Mouse (Mus musculus): Measurements from ENCODE around the gene Plac9a. TPM values are rescaled to one million over a fixed set of nuclear protein-coding genes. Genes with fewer than 3 reads are reported as not detected.
"Not testable (repeated sequence)": the region's sequence is repeated elsewhere in the genome, so short reads cannot be mapped to it uniquely, and the experiment has no call there.

Gene Plac9a
- polyA plus RNA-seq, 1 experiment from 2014 or later, result 0.53 TPM

DNA sequence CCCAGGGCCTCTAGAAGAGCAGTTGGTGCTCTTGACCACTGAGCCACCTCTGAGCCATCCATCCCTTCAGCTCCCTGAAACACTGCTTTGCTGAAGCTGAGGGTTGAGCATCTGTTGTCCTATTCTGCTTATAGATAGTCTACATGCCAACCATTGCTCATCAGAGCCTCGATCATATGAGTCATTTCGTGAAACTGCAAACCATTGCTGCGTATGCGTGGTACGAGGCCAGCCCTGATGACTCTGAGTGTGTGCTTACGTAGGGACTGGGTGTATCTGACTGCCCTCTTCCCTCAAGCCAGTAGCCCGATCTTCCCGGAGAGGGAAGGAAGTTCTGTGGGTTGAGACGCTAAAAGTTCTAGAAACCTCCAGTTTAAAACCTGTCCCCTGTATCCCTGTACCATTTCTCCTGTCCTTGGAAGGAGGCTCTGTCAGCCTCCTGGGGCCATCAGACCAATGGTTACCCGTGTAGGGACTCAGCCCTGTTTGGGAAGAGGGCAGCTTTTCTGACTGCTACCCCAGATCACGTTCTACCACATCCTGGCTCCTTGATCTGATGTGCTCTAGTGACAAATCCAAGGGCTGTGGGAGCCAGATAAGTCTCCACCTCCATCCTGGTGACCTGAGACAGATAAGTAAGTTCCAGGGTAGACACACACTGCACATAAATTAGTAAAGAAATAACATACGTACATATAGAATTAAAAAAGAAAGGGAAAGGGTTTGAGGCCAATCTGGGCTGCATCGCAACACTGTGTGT is 40.9 kb downstream of the Plac9a start:
- no peaks in the 10 kb centered on the region for H3K36me3 ChIP-seq (replicated peaks)
- no peaks in the 10 kb centered on the region for H3K27me3 ChIP-seq
- no peaks in the 10 kb centered on the region for H3K9me3 ChIP-seq (replicated peaks)
- 32% methylated on average over 13 of the region's 13 CpGs for WGBS (ENCODE audit: insufficient replicate concordance)
- no peak overlapping the region for H3K9ac ChIP-seq
- H3K27ac ChIP-seq (replicated peaks), result peak overlapping the region; percentile 38; the same call in 1 of the 2 replicates
- ATAC-seq (ENCODE audit: insufficient read depth), result peak; percentile 82
- peak overlapping the region; percentile 49 for H3K4me2 ChIP-seq
- no peak overlapping the region for H3K4me3 ChIP-seq (replicated peaks)
- peaks cover 37% of the 10 kb centered on the region for H3K4me1 ChIP-seq (replicated peaks)

DNA sequence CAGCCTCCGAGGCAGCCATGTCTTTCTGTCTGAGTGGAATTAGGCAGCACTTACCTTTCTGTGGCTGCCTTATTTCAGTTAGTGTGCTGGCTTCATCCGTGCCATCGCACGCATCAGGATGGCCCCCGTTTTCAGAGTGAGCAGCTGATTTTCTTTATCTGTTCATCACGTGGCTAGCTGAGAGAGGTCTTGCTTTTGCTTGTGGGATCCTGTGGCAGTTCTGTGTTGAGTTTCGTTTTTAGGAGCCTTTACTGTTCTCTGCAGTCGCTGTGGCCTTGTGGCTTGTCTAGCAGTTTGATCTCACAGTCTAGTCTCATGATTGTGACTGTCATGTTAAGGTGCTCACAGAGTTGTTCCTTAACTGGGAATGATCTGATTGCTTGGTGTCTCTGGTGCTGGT is 45.0 kb downstream of the Plac9a start:
- Histone ChIP-seq H3K36me3 (replicated peaks) (no peaks in the 10 kb centered on the region), H3K4me3 (replicated peaks) (no peak overlapping the region), H3K4me1 (replicated peaks) (peaks cover 66% of the 10 kb centered on the region), H3K9ac (no peak overlapping the region), H3K27me3 (no peaks in the 10 kb centered on the region), H3K4me2 (no peak overlapping the region; the same call in 1 of the 2 replicates), H3K9me3 (replicated peaks) (no peaks in the 10 kb centered on the region), H3K27ac (replicated peaks) (no peak overlapping the region)
- 28% methylated on average over 8 of the region's 8 CpGs for WGBS (ENCODE audit: insufficient replicate concordance)
- no peak for ATAC-seq (ENCODE audit: insufficient read depth)

- whole genome bisulfite sequencing (ENCODE audit: insufficient replicate concordance), result 5% methylated on average over 3 of the region's 3 CpGs
- Histone ChIP-seq H3K9ac (no peak overlapping the region), H3K36me3 (replicated peaks) (no peaks in the 10 kb centered on the region), H3K4me3 (replicated peaks) (no peak overlapping the region), H3K4me2 (peak overlapping the region; percentile 26), H3K9me3 (replicated peaks) (no peaks in the 10 kb centered on the region), H3K4me1 (replicated peaks) (peaks cover 62% of the 10 kb centered on the region), H3K27ac (replicated peaks) (no peak overlapping the region; the same call in 1 of the 2 replicates), H3K27me3 (no peaks in the 10 kb centered on the region)
- ATAC-seq (ENCODE audit: insufficient read depth), result peak; percentile 30; the same call in 1 of the 2 replicates
Observed at GRCm38 (mm10) chr14:25857168-25857621, 45.7 kb downstream of the Plac9a start.

GRCm38 (mm10) chr14:25855241-25855885 is 47.5 kb downstream of the Plac9a start:
- Histone ChIP-seq H3K36me3 (replicated peaks) (no peaks in the 10 kb centered on the region), H3K27me3 (no peaks in the 10 kb centered on the region), H3K27ac (replicated peaks) (peak overlapping the region; percentile 14), H3K4me3 (replicated peaks) (no peak overlapping the region; the same call in 1 of the 2 replicates), H3K4me1 (replicated peaks) (peaks cover 52% of the 10 kb centered on the region), H3K9me3 (replicated peaks) (no peaks in the 10 kb centered on the region), H3K9ac (no peak overlapping the region), H3K4me2 (peak overlapping the region; percentile 48)
- peak; percentile 55; the same call in 1 of the 2 replicates for ATAC-seq (ENCODE audit: insufficient read depth)
- WGBS (ENCODE audit: insufficient replicate concordance), result 22% methylated on average over 8 of the region's 8 CpGs

DNA sequence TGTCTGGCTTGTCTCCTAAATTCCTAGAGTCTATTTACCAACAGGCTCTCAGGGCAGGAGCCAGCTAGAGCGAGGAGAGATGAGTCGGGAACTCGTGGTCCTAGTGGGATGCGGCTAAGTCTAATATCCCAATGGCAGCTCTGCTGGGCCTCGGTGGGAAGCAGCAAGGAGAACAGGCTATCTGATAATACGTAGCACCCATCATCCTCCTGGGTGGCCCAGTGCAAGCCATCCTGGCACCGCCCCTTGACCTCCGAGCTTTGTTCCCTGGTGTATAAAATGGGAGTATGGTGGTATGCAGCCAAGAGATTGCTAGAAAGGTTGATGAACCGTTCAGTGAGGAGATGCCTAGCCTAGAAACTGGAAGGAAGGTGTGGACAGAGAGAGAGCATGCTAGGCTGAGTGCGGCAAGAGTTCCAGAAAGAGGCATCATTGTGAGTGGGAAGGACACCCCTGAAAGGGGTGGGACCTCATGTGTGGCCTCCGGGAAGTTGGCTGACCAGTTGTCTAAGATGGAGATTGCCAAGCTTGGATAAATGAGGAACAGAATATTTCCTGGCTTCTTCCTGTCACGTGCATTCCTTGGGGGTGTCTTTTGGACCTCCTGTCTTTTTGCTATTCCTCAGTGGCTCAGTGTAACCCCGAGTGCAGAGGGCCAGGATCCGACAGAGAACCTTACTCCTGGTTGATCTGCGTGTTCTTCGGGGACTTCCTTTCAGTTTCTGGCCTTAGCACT is 49.0 kb downstream of the Plac9a start:
- Histone ChIP-seq H3K27ac (replicated peaks) (no peak overlapping the region), H3K9me3 (replicated peaks) (no peaks in the 10 kb centered on the region)

GRCm38 (mm10) chr14:25853295-25853694 is 49.6 kb downstream of the Plac9a start:
- no peak overlapping the region for H3K27ac ChIP-seq (replicated peaks)
- no peaks in the 10 kb centered on the region for H3K27me3 ChIP-seq
- no peak overlapping the region for H3K4me3 ChIP-seq (replicated peaks)
- no peaks in the 10 kb centered on the region for H3K36me3 ChIP-seq (replicated peaks)
- no peaks in the 10 kb centered on the region for H3K9me3 ChIP-seq (replicated peaks)
- no peak overlapping the region for H3K9ac ChIP-seq
- ATAC-seq (ENCODE audit: insufficient read depth), result no peak
- 57% methylated on average over 6 of the region's 6 CpGs for WGBS (ENCODE audit: insufficient replicate concordance)
- H3K4me1 ChIP-seq (replicated peaks), result peaks cover 49% of the 10 kb centered on the region
- H3K4me2 ChIP-seq, result no peak overlapping the region

More for the DNA sequence above, 49.0 kb downstream of the Plac9a start:
- peaks cover 52% of the 10 kb centered on the region for H3K4me1 ChIP-seq (replicated peaks)
- no peaks in the 10 kb centered on the region for H3K27me3 ChIP-seq
- no peaks in the 10 kb centered on the region for H3K36me3 ChIP-seq (replicated peaks)
- H3K4me3 ChIP-seq (replicated peaks), result no peak overlapping the region
- no peak overlapping the region for H3K9ac ChIP-seq
- no peak for ATAC-seq (ENCODE audit: insufficient read depth)
- WGBS (ENCODE audit: insufficient replicate concordance), result 66% methylated on average over 16 of the region's 16 CpGs
- H3K4me2 ChIP-seq, result no peak overlapping the region

DNA sequence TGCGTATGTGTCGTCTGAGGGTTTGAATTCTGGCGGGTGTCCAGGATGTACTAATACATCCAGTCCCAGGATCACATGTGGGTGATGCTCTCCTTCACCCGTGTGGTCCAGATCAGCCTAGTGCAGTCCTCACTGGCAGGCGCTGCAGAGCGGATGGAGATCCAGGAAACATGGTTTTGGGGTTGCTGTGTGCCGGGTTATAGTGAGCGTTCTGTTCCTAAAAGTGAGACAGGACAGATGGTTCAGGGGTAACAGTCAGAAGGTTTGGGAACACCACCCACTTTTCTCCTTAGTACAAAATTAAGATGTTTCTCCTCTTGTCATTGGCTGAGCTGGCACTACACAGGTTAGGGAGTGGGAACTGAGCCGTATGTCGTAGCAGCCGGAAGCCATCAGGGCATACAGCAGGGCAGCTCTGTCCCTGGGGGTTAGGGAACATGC is 50.8 kb downstream of the Plac9a start:
- Histone ChIP-seq H3K4me1 (replicated peaks) (peaks cover 47% of the 10 kb centered on the region), H3K4me2 (no peak overlapping the region), H3K9me3 (replicated peaks) (no peaks in the 10 kb centered on the region), H3K4me3 (replicated peaks) (no peak overlapping the region), H3K27ac (replicated peaks) (no peak overlapping the region), H3K36me3 (replicated peaks) (no peaks in the 10 kb centered on the region), H3K27me3 (no peaks in the 10 kb centered on the region), H3K9ac (no peak overlapping the region)
- ATAC-seq (ENCODE audit: insufficient read depth), result no peak
- WGBS (ENCODE audit: insufficient replicate concordance), result 79% methylated on average over 11 of the region's 11 CpGs

- Histone ChIP-seq H3K36me3 (replicated peaks) (no peaks in the 10 kb centered on the region), H3K27me3 (no peaks in the 10 kb centered on the region), H3K4me3 (replicated peaks) (no peak overlapping the region), H3K27ac (replicated peaks) (no peak overlapping the region), H3K9ac (no peak overlapping the region), H3K4me2 (no peak overlapping the region), H3K9me3 (replicated peaks) (no peaks in the 10 kb centered on the region), H3K4me1 (replicated peaks) (peaks cover 41% of the 10 kb centered on the region)
- ATAC-seq (ENCODE audit: insufficient read depth), result no peak
- WGBS (ENCODE audit: insufficient replicate concordance), result 59% methylated on average over 6 of the region's 6 CpGs
Observed at GRCm38 (mm10) chr14:25851189-25851588, 51.7 kb downstream of the Plac9a start.

GRCm38 (mm10) chr14:25850433-25850832 is 52.5 kb downstream of the Plac9a start:
- H3K27ac ChIP-seq (replicated peaks), result no peak overlapping the region
- no peak overlapping the region for H3K9ac ChIP-seq

DNA sequence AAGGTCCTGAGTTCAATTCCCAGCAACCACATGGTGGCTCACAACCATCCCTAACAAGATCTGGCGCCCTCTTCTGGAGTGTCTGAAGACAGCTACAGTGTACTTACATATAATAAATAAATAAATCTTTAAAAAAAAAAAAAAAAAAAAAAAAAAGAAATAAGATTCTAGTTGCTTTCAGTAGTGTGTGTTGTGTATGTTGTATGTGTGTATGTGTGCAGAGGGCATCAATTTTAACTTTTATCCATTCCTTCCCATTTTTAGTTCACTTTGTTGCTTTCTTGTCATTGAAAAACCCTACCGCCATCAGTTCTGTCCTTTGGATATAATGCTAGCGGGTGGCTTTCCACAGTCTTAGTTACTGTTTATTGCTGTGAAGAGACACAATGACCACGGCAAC is 54.2 kb downstream of the Plac9a start:
- 78% methylated on average over 3 of the region's 4 CpGs for WGBS (ENCODE audit: insufficient replicate concordance)
- H3K36me3 ChIP-seq (replicated peaks); ATAC-seq (ENCODE audit: insufficient read depth); H3K27me3 ChIP-seq; H3K9me3 ChIP-seq (replicated peaks); H3K4me2 ChIP-seq; H3K4me3 ChIP-seq (replicated peaks); H3K27ac ChIP-seq (replicated peaks); H3K9ac ChIP-seq: not testable (repeated sequence)
- H3K4me1 ChIP-seq (replicated peaks), result peaks cover 20% of the 10 kb centered on the region

More at GRCm38 (mm10) chr14:25850433-25850832, 52.5 kb downstream of the Plac9a start:
- Histone ChIP-seq H3K9me3 (replicated peaks) (no peaks in the 10 kb centered on the region), H3K4me3 (replicated peaks) (no peak overlapping the region), H3K27me3 (no peaks in the 10 kb centered on the region), H3K4me2 (no peak overlapping the region), H3K4me1 (replicated peaks) (peaks cover 34% of the 10 kb centered on the region), H3K36me3 (replicated peaks) (no peaks in the 10 kb centered on the region)
- ATAC-seq (ENCODE audit: insufficient read depth), result no peak
- WGBS (ENCODE audit: insufficient replicate concordance), result 63% methylated on average over 2 of the region's 2 CpGs

GRCm38 (mm10) chr14:25848237-25848636 is 54.7 kb downstream of the Plac9a start:
- Histone ChIP-seq H3K27ac (replicated peaks) (no peak overlapping the region), H3K9me3 (replicated peaks) (no peaks in the 10 kb centered on the region), H3K4me1 (replicated peaks) (peaks cover 18% of the 10 kb centered on the region), H3K4me2 (no peak overlapping the region), H3K9ac (no peak overlapping the region), H3K27me3 (no peaks in the 10 kb centered on the region), H3K36me3 (replicated peaks) (no peaks in the 10 kb centered on the region), H3K4me3 (replicated peaks) (no peak overlapping the region)
- no peak for ATAC-seq (ENCODE audit: insufficient read depth)
- 77% methylated on average over 6 of the region's 6 CpGs for WGBS (ENCODE audit: insufficient replicate concordance)
